Mouse (Mus musculus): ENCODE results near the gene Slc12a7. TPM values are rescaled to one million over a fixed set of nuclear protein-coding genes. Genes with fewer than 3 reads are reported as not detected.
"Not testable (repeated sequence)": the region's sequence is repeated elsewhere in the genome, so short reads cannot be mapped to it uniquely, and the experiment has no call there.

Slc12a7 gene
- polyA plus RNA-seq, 1 experiment from 2014 or later: 43.4 TPM

GRCm38 (mm10) chr13:73725315-73725714 lies 7.6 kb upstream of the Slc12a7 start:
- Histone ChIP-seq H3K27ac (no peak overlapping the region), H3K27me3 (ENCODE audit: insufficient read depth, poor library complexity, severe bottlenecking) (no peaks in the 10 kb centered on the region), H3K9me3 (no peaks in the 10 kb centered on the region), H3K4me3 (no peak overlapping the region), H3K36me3 (no peaks in the 10 kb centered on the region), H3K4me1 (replicated peaks) (peaks cover 9% of the 10 kb centered on the region; the same call in 1 of the 2 replicates)
- WGBS: 84% methylated on average over 5 of the region's 5 CpGs
- DNase-seq (ENCODE audit: low spot score): no peak

GRCm38 (mm10) chr13:73727621-73728025 lies 5.3 kb upstream of the Slc12a7 start:
- no peaks in the 10 kb centered on the region for H3K9me3 ChIP-seq
- peaks cover 16% of the 10 kb centered on the region for H3K4me1 ChIP-seq (replicated peaks)
- H3K36me3 ChIP-seq: no peaks in the 10 kb centered on the region
- WGBS: 24% methylated on average over 2 of the region's 2 CpGs
- no peak for DNase-seq (ENCODE audit: low spot score)
- peaks cover 20% of the 10 kb centered on the region for H3K27me3 ChIP-seq (ENCODE audit: insufficient read depth, poor library complexity, severe bottlenecking)
- H3K4me3 ChIP-seq: no peak overlapping the region
- no peak overlapping the region for H3K27ac ChIP-seq

GRCm38 (mm10) chr13:73728633-73729032 lies 4.3 kb upstream of the Slc12a7 start:
- DNase-seq (ENCODE audit: low spot score): no peak
- H3K27me3 ChIP-seq (ENCODE audit: insufficient read depth, poor library complexity, severe bottlenecking): peaks cover 30% of the 10 kb centered on the region
- H3K27ac ChIP-seq: no peak overlapping the region
- H3K9me3 ChIP-seq: no peaks in the 10 kb centered on the region
- no peaks in the 10 kb centered on the region for H3K36me3 ChIP-seq
- H3K4me3 ChIP-seq: no peak overlapping the region
- H3K4me1 ChIP-seq (replicated peaks): peaks cover 24% of the 10 kb centered on the region

GRCm38 (mm10) chr13:73730913-73731312 lies 2.0 kb upstream of the Slc12a7 start:
- Histone ChIP-seq H3K36me3 (no peaks in the 10 kb centered on the region), H3K27ac (no peak overlapping the region), H3K27me3 (ENCODE audit: insufficient read depth, poor library complexity, severe bottlenecking) (peaks cover 47% of the 10 kb centered on the region), H3K4me1 (replicated peaks) (peaks cover 24% of the 10 kb centered on the region), H3K4me3 (no peak overlapping the region), H3K9me3 (no peaks in the 10 kb centered on the region)
- no peak for DNase-seq (ENCODE audit: low spot score)
- 74% methylated on average over 1 of the region's 1 CpGs for WGBS

GRCm38 (mm10) chr13:73732235-73732634 lies 659 bp upstream of the Slc12a7 start:
- Histone ChIP-seq H3K27me3 (ENCODE audit: insufficient read depth, poor library complexity, severe bottlenecking) (peaks cover 48% of the 10 kb centered on the region), H3K9me3 (no peaks in the 10 kb centered on the region), H3K4me1 (replicated peaks) (peaks cover 23% of the 10 kb centered on the region), H3K27ac (peak overlapping the region; percentile 72; the same call in 1 of the 2 replicates), H3K36me3 (no peaks in the 10 kb centered on the region), H3K4me3 (peak overlapping the region; percentile 55)
- no peak for DNase-seq (ENCODE audit: low spot score)
- 68% methylated on average over 7 of the region's 7 CpGs for WGBS

GRCm38 (mm10) chr13:73734379-73734778 lies 1.5 kb downstream of the Slc12a7 start:
- 88% methylated on average over 1 of the region's 1 CpGs for WGBS
- Histone ChIP-seq H3K27me3 (ENCODE audit: insufficient read depth, poor library complexity, severe bottlenecking) (peaks cover 52% of the 10 kb centered on the region), H3K27ac (no peak overlapping the region), H3K36me3 (no peaks in the 10 kb centered on the region), H3K4me3 (no peak overlapping the region), H3K9me3 (no peaks in the 10 kb centered on the region), H3K4me1 (replicated peaks) (peaks cover 15% of the 10 kb centered on the region)
- no peak for DNase-seq (ENCODE audit: low spot score)

- Histone ChIP-seq H3K36me3 (no peaks in the 10 kb centered on the region), H3K27ac (no peak overlapping the region), H3K4me1 (replicated peaks) (peaks cover 15% of the 10 kb centered on the region), H3K27me3 (ENCODE audit: insufficient read depth, poor library complexity, severe bottlenecking) (peaks cover 52% of the 10 kb centered on the region), H3K9me3 (no peaks in the 10 kb centered on the region), H3K4me3 (no peak overlapping the region)
- DNase-seq (ENCODE audit: low spot score): no peak
- WGBS: 82% methylated on average over 8 of the region's 8 CpGs
These were observed 2.4 kb downstream of the Slc12a7 start for GRCm38 (mm10) chr13:73735270-73735669.

- no peak overlapping the region for H3K27ac ChIP-seq
- peaks cover 49% of the 10 kb centered on the region for H3K27me3 ChIP-seq (ENCODE audit: insufficient read depth, poor library complexity, severe bottlenecking)
- no peak overlapping the region for H3K4me3 ChIP-seq
- peaks cover 15% of the 10 kb centered on the region for H3K4me1 ChIP-seq (replicated peaks)
- no peaks in the 10 kb centered on the region for H3K36me3 ChIP-seq
- no peak for DNase-seq (ENCODE audit: low spot score)
- WGBS: 82% methylated on average over 2 of the region's 2 CpGs
- H3K9me3 ChIP-seq: no peaks in the 10 kb centered on the region
These were observed 3.0 kb downstream of the Slc12a7 start for GRCm38 (mm10) chr13:73735928-73736327.

- WGBS: 81% methylated on average over 3 of the region's 3 CpGs
- Histone ChIP-seq H3K9me3 (no peaks in the 10 kb centered on the region), H3K27me3 (ENCODE audit: insufficient read depth, poor library complexity, severe bottlenecking) (peaks cover 38% of the 10 kb centered on the region), H3K4me3 (no peak overlapping the region), H3K4me1 (replicated peaks) (peaks cover 14% of the 10 kb centered on the region), H3K36me3 (no peaks in the 10 kb centered on the region), H3K27ac (no peak overlapping the region)
- no peak for DNase-seq (ENCODE audit: low spot score)
These were observed 4.0 kb downstream of the Slc12a7 start for GRCm38 (mm10) chr13:73736943-73737342.

GRCm38 (mm10) chr13:73740399-73740944 lies 7.6 kb downstream of the Slc12a7 start:
- H3K27ac ChIP-seq; H3K4me3 ChIP-seq; H3K9me3 ChIP-seq; H3K36me3 ChIP-seq; DNase-seq (ENCODE audit: low spot score): not testable (repeated sequence)
- peaks cover 28% of the 10 kb centered on the region for H3K4me1 ChIP-seq (replicated peaks)
- WGBS: 63% methylated on average over 2 of the region's 2 CpGs
- H3K27me3 ChIP-seq (ENCODE audit: insufficient read depth, poor library complexity, severe bottlenecking): peaks cover 12% of the 10 kb centered on the region; the same call in 1 of the 2 replicates

GRCm38 (mm10) chr13:73742944-73743343 lies 10.1 kb downstream of the Slc12a7 start:
- 0 out of 2 replicates have a peak, but pooled peaks cover 7% of the 10 kb centered on the region for H3K27me3 ChIP-seq (ENCODE audit: insufficient read depth, poor library complexity, severe bottlenecking)
- no peak overlapping the region for H3K4me3 ChIP-seq
- DNase-seq (ENCODE audit: low spot score): no peak
- peaks cover 30% of the 10 kb centered on the region for H3K4me1 ChIP-seq (replicated peaks)
- H3K9me3 ChIP-seq: no peaks in the 10 kb centered on the region
- 47% methylated on average over 4 of the region's 4 CpGs for WGBS
- H3K36me3 ChIP-seq: no peaks in the 10 kb centered on the region
- peak overlapping the region; percentile 36; the same call in 1 of the 2 replicates for H3K27ac ChIP-seq

- 75% methylated on average over 3 of the region's 3 CpGs for WGBS
- H3K27me3 ChIP-seq (ENCODE audit: insufficient read depth, poor library complexity, severe bottlenecking): peaks cover 12% of the 10 kb centered on the region; the same call in 1 of the 2 replicates
These were observed 10.8 kb downstream of the Slc12a7 start for GRCm38 (mm10) chr13:73743662-73744061.

GRCm38 (mm10) chr13:73748663-73749440 lies 16.0 kb downstream of the Slc12a7 start:
- peaks cover 24% of the 10 kb centered on the region for H3K27me3 ChIP-seq (ENCODE audit: insufficient read depth, poor library complexity, severe bottlenecking)
- WGBS: 36% methylated on average over 15 of the region's 15 CpGs
- H3K4me3 ChIP-seq: no peak overlapping the region
- peaks cover 45% of the 10 kb centered on the region for H3K4me1 ChIP-seq (replicated peaks)
- no peaks in the 10 kb centered on the region for H3K9me3 ChIP-seq
- peak overlapping the region; percentile 50; the same call in 1 of the 2 replicates for H3K27ac ChIP-seq
- DNase-seq (ENCODE audit: low spot score): no peak
- no peaks in the 10 kb centered on the region for H3K36me3 ChIP-seq

More at GRCm38 (mm10) chr13:73743662-73744061, 10.8 kb downstream of the Slc12a7 start:
- Histone ChIP-seq H3K9me3 (no peaks in the 10 kb centered on the region), H3K4me3 (no peak overlapping the region), H3K4me1 (replicated peaks) (peaks cover 35% of the 10 kb centered on the region), H3K27ac (peak overlapping the region; percentile 36; the same call in 1 of the 2 replicates), H3K36me3 (no peaks in the 10 kb centered on the region)
- DNase-seq (ENCODE audit: low spot score): no peak

All from hindbrain, embryonic 10.5 days (tissue).